Mouse (Mus musculus) brown adipose tissue, adult 24 weeks (tissue): ENCODE results near the gene Cox7a2. TPM values are rescaled to one million over a fixed set of nuclear protein-coding genes. Genes with fewer than 3 reads are reported as not detected.

ENCODE experiments used
- H3K27ac ChIP-seq: fragments of 200-500 bp; replicated peaks from 2 replicates; pipeline ENCODE4 v1.5.1; 2012; ENCODE audit warnings: low read depth, mild to moderate bottlenecking, low read length
- H3K4me1 ChIP-seq: fragments of 200-500 bp; 2 replicates; pipeline ENCODE4 v1.6.1; 2012; ENCODE audit warnings: low read length, mixed read lengths; ENCODE audit not compliant: control insufficient read depth, insufficient read depth, insufficient read length
- H3K4me3 ChIP-seq: fragments of 200-500 bp; 2 replicates; pipeline ENCODE4 v1.5.1; 2012; ENCODE audit warnings: low read depth, mild to moderate bottlenecking, low read length, moderate library complexity; ENCODE audit not compliant: insufficient read depth
- polyA plus RNA-seq: library from polyadenylated mRNA; stranded (reverse); fragments of >200 nt; gene quantifications from 2 replicates; pipeline ENCODE4 v1.2.4, GENCODE M21; 2012; ENCODE audit not compliant: missing spikeins, insufficient read depth, insufficient read length

Gene Cox7a2
- 3,082 and 3,212 TPM in 2 replicates for polyA plus RNA-seq

DNA sequence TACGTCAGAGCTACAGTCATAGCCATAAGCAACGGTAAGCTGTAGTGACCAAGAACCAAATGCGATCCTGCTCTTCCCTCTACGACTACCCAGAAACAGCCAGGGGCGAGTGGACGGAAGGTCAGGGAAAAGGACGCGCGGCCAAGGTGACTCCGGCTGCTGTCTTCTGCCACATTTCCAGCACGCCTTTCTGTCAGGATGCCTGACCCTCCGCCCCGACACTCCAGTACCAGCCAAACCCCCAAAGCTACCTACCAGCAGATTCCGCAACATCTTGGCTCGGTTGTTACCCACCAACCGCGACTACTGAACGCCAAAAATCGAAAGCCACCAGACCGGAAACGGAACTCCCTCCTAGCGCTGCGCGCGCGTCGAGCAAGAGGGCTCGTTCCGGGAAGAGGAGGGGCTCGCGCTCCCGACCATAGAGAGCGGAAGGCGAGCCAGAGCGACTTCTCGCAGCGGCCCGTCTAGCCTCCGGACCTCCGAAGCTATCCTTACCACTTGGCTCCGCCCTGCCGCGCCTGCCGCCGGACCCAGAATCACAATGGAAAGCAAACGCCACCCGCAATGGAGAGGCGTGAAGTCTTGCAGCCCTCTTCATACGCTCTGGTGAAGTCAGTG is at the start of gene Cox7a2:
Gene Cox7a2 (minus strand): TSS at position 494 of the 621 bp plus-strand sequence.
- peak within 1 kb of the TSS; percentile 96 for H3K4me3 ChIP-seq
- H3K4me1 ChIP-seq, result peaks cover 5% of the 10 kb centered on the region; the same call in 1 of the 2 replicates
- H3K27ac ChIP-seq, result peak within 1 kb of the TSS; percentile 99

- Histone ChIP-seq H3K4me3 (no peak overlapping the region), H3K4me1 (0 out of 2 replicates have a peak, but pooled peaks cover 4% of the 10 kb centered on the region), H3K27ac (no peak overlapping the region)
These were observed 49.7 kb upstream of the Cox7a2 start for GRCm38 (mm10) chr9:79809411-79809810.

DNA sequence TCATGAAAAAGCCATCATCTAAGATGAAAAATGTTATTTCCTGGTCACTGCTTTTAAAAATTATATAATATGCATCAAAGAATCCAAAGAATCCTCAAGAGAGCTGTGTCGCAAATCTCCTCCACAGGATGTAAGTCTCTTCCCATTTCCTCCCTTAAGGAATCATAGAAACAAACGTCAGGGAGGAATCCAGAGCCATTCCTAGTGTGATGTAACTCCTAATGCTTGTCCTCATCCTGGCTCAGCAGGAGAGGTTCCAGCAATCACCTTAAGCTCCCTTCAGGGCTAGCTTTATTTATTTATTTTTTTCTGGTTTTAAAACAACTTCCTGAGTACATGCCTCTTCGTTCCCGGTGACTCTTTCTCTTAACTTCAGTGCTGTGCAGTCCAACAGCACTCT is 47.5 kb upstream of the Cox7a2 start:
- 0 out of 2 replicates have a peak, but pooled peaks cover 4% of the 10 kb centered on the region for H3K4me1 ChIP-seq
- no peak overlapping the region for H3K4me3 ChIP-seq
- no peak overlapping the region; the same call in 1 of the 2 replicates for H3K27ac ChIP-seq

GRCm38 (mm10) chr9:79806317-79807075 is 46.8 kb upstream of the Cox7a2 start:
- H3K4me3 ChIP-seq, result no peak overlapping the region
- 0 out of 2 replicates have a peak, but pooled peaks cover 4% of the 10 kb centered on the region for H3K4me1 ChIP-seq
- H3K27ac ChIP-seq, result no peak overlapping the region

GRCm38 (mm10) chr9:79805426-79805825 is 45.7 kb upstream of the Cox7a2 start:
- Histone ChIP-seq H3K4me1 (0 out of 2 replicates have a peak, but pooled peaks cover 4% of the 10 kb centered on the region), H3K27ac (no peak overlapping the region), H3K4me3 (no peak overlapping the region)

- Histone ChIP-seq H3K4me1 (no peaks in the 10 kb centered on the region; the same call in 1 of the 2 replicates), H3K4me3 (no peak overlapping the region), H3K27ac (no peak overlapping the region)
These were observed 36.9 kb upstream of the Cox7a2 start for GRCm38 (mm10) chr9:79796461-79797135.

DNA sequence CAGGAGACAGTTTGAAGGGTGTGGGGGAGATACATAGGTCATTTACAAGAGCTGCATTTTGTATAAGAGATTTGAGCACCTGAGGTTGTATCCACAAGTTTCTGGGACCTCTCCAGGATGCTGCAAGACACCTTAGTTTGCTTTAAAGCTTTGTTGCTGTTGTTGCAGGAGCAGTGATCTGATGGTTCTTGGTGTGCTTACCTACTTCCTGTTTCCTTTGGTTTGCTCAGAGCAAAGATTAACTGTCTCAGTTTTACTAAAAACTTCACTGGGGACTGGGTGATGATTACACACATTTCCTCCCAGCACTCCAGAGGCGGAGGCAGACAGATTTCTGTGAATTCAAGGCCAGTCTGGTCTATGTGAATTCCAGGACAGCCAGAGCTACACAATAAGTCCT is 35.4 kb upstream of the Cox7a2 start:
- Histone ChIP-seq H3K4me3 (no peak overlapping the region), H3K27ac (no peak overlapping the region), H3K4me1 (peaks cover 2% of the 10 kb centered on the region)

DNA sequence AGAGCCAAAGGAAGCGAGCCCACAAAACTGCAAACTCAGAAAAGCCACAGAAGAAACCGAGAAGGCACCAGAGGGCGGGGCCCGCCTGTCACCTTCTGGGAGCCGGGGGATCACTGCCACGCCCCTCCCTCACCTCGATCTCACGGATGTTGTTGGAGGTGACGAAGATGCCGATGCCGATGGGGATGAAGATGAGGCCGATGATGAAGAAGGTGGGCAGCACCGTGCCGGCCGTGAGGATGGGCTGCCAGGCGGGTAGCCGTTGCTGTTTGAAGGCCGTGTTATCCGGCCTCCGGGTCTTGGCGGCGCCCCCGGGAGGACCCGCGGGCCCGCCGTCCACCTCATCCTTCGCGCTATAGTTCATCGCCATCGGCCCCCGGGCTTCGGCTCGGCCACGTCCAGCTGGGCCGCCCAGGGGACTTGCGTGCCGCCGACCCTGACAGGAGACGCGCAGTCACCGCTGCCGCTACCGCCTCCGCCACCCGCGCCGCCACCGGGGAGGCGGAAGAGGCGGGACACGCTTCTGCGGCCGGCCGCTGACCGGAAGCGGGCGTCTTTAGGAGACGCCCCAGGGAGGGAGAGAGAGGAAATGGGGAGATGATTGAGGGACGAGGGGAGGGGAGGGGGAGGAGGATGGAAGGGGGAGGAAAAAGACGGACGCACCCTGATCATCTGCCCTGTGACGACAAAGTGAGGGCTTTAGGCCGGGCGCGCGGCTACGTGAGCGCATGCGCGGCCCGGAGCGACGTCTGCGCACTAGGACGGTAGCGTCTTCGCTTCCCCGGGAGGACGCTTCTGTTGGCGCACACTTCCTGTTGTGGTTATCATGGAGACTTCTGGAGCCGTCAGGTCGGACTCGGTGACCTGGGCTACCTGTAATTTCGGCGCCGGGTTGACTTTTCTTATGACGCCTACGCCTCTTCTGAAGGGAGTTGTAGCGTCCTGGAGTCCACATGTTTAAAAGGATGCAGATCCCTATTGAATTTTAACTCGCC is 33.5 kb upstream of the Cox7a2 start, which contains the start of gene Tmem30a:
Gene Tmem30a (minus strand): TSS at position 667 of the 995 bp plus-strand sequence.
- H3K4me3 ChIP-seq, result peak within 1 kb of the TSS; percentile 88
- H3K4me1 ChIP-seq, result peaks cover 7% of the 10 kb centered on the region
- peak within 1 kb of the TSS; percentile 88 for H3K27ac ChIP-seq

DNA sequence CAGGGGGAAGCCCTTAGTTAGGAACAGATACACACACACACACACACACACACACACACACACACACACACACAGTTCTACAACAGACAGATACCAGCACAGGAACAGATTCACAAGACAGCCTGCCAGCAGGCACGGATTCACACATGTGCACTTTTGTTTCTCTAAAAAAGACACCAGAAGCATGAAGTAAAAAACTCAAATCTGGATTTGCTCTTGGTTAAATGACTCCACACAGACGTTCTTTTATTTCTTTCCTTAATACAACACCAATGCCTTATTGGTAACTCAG is 26.1 kb upstream of the Cox7a2 start:
- no peak overlapping the region for H3K27ac ChIP-seq
- peaks cover 12% of the 10 kb centered on the region for H3K4me1 ChIP-seq
- H3K4me3 ChIP-seq, result no peak overlapping the region

- no peak overlapping the region for H3K27ac ChIP-seq
- H3K4me1 ChIP-seq, result peaks cover 10% of the 10 kb centered on the region
- no peak overlapping the region for H3K4me3 ChIP-seq
These were observed 25.5 kb upstream of the Cox7a2 start for GRCm38 (mm10) chr9:79784934-79785793.

DNA sequence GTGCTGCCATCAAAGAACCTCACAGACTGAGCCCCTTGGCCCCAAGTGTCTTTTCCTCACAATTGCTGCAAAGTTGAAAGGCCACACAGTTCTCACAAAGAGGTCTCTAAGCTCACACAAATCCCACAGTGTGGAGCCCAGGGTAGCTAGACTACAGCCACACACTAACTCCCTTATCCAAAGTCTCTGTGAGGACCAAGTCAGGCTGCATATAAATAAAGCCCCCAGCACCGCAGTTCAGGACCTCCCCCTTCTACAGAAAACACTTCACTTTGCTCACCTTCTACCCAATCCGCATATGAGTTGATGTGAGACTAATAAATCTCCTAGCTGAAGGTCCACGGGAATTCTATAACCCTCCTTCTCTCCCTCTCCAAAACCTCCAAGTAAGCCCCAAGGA is 24.8 kb upstream of the Cox7a2 start:
- Histone ChIP-seq H3K4me3 (no peak overlapping the region), H3K4me1 (peaks cover 10% of the 10 kb centered on the region), H3K27ac (no peak overlapping the region)

DNA sequence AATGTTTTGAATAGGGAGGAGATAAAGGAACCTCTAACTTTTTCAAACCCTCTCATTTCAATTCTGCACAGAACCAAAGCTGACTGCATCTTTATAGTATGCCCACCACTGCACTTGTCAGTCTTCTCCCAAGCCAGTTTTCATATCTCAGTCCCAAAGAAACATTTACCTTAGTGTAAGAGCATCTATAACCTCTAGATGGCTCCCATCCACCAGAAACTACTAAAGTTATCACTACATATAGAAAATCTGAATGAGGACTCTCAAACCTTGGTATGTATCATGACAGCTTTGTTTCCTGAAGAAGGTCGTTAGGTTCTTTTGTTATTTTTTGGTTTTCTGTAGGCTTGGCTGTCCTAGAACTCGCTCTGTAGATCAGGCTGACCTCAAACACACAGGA is 19.7 kb upstream of the Cox7a2 start:
- Histone ChIP-seq H3K4me3 (no peak overlapping the region), H3K4me1 (no peaks in the 10 kb centered on the region), H3K27ac (no peak overlapping the region)

GRCm38 (mm10) chr9:79766991-79767545 is 7.4 kb upstream of the Cox7a2 start:
- H3K4me1 ChIP-seq, result no peaks in the 10 kb centered on the region
- H3K4me3 ChIP-seq, result no peak overlapping the region
- no peak overlapping the region for H3K27ac ChIP-seq
